In the genomic region with DNA sequence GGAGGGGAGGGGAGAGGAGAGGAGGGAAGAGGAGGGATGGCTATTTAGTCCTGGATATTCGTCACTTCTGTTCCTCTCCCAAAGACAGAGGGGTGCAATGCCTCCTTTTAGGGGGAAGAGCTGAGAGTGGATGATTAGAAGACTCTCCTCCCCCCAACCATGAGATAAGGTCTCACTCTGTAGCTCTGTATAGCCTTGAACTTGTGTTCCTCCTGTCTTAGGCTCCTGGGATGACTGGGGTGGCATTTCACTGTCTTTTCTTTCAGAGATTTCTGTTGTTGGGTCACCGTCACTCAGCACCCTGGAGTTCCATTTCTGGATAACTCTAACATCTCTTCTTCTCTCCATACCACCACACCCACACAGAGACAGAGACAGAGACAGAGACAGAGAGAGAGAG, we compare ENCODE assay signal across 9 mouse cellular contexts. TPM values are rescaled to one million over a fixed set of nuclear protein-coding genes. Genes with fewer than 3 reads are reported as not detected.
DNase-seq lines count a peak whose midpoint lies in the region; ATAC-seq lines count a peak whose summit lies in the region.
"Had no signal": no experiment of that assay in that cellular context is flagged by ENCODE, and none has a peak within 500 bp of the region (broad histone marks: within the 10 kb centered on the region; RNA-seq: fewer than 3 reads in every experiment).

No protein-coding gene starts in this region.

- DNase-seq in lung, postnatal 14 days = no peak
- DNase-seq in embryonic facial prominence, embryonic 14.5 days (ENCODE audit: low spot score) = no peak
- DNase-seq in hindbrain, embryonic 14.5 days (ENCODE audit: low spot score) = no peak
- no peak for DNase-seq in cerebellum, adult 11-12 months
- no peak for DNase-seq in right cerebral cortex, adult 2 months (ENCODE audit: low spot score in 2 of 2)
- no peak for DNase-seq in layer of hippocampus, postnatal 25 days (ENCODE audit: extremely low spot score in 1 of 2, low spot score in 1 of 2)

- peak overlapping the region; percentile 85 for H3K4me2 ChIP-seq in lung, embryonic 15.5 days
- peak overlapping the region; percentile 56 for H3K4me2 ChIP-seq in embryonic facial prominence, embryonic 14.5 days (ENCODE audit: low read depth, low read length)
- H3K4me2 ChIP-seq in hindbrain, embryonic 14.5 days (replicated peaks) = peak overlapping the region; percentile 57
- peak overlapping the region; percentile 83 for H3K4me2 ChIP-seq in neural tube, embryonic 12.5 days (replicated peaks)

- H3K9me3 ChIP-seq in lung, embryonic 15.5 days = no peaks in the 10 kb centered on the region
- no peaks in the 10 kb centered on the region for H3K9me3 ChIP-seq in embryonic facial prominence, embryonic 14.5 days (ENCODE audit: control insufficient read depth, low read length)
- H3K9me3 ChIP-seq in hindbrain, embryonic 14.5 days (ENCODE audit: control insufficient read depth, low read length) = no peaks in the 10 kb centered on the region
- no peaks in the 10 kb centered on the region for H3K9me3 ChIP-seq in neural tube, embryonic 12.5 days

- H3K36me3 ChIP-seq in lung, embryonic 15.5 days = no peaks in the 10 kb centered on the region
- peaks cover 27% of the 10 kb centered on the region; the same call in 1 of the 2 replicates for H3K36me3 ChIP-seq in embryonic facial prominence, embryonic 14.5 days (ENCODE audit: control insufficient read depth, insufficient read depth, low read length)
- H3K36me3 ChIP-seq in hindbrain, embryonic 14.5 days (replicated peaks; ENCODE audit: control insufficient read depth, insufficient read depth) = no peaks in the 10 kb centered on the region
- no peaks in the 10 kb centered on the region for H3K36me3 ChIP-seq in neural tube, embryonic 12.5 days

- peaks cover 57% of the 10 kb centered on the region for H3K4me1 ChIP-seq in lung, embryonic 15.5 days
- peaks cover 35% of the 10 kb centered on the region for H3K4me1 ChIP-seq in embryonic facial prominence, embryonic 14.5 days (ENCODE audit: control insufficient read depth, insufficient read depth, low read length)
- H3K4me1 ChIP-seq in hindbrain, embryonic 14.5 days (replicated peaks; ENCODE audit: control insufficient read depth, insufficient read depth, low read length) = no peaks in the 10 kb centered on the region; the same call in 1 of the 2 replicates
- peaks cover 17% of the 10 kb centered on the region for H3K4me1 ChIP-seq in neural tube, embryonic 12.5 days

- H3K9ac ChIP-seq in lung, embryonic 15.5 days = peak overlapping the region; percentile 80
- H3K9ac ChIP-seq in embryonic facial prominence, embryonic 14.5 days (ENCODE audit: low read depth, low read length) = peak overlapping the region; percentile 92
- H3K9ac ChIP-seq in hindbrain, embryonic 14.5 days = no peak overlapping the region
- no peak overlapping the region for H3K9ac ChIP-seq in neural tube, embryonic 12.5 days

- H3K4me3 ChIP-seq in lung, embryonic 15.5 days = peak overlapping the region; percentile 90
- peak overlapping the region; percentile 96 for H3K4me3 ChIP-seq in embryonic facial prominence, embryonic 14.5 days (ENCODE audit: low read depth, low read length)
- H3K4me3 ChIP-seq in hindbrain, embryonic 14.5 days (replicated peaks; ENCODE audit: low read length) = no peak overlapping the region
- H3K4me3 ChIP-seq in neural tube, embryonic 12.5 days = peak overlapping the region; percentile 69

- WGBS in lung, embryonic 15.5 days = 49% methylated on average over 2 of the region's 2 CpGs
- WGBS in embryonic facial prominence, embryonic 14.5 days = 32% methylated on average over 2 of the region's 2 CpGs
- WGBS in hindbrain, embryonic 14.5 days = 57% methylated on average over 2 of the region's 2 CpGs
- 37% methylated on average over 2 of the region's 2 CpGs for WGBS in neural tube, embryonic 12.5 days

- no peak for ATAC-seq in lung, embryonic 15.5 days (ENCODE audit: borderline replicate concordance, extremely low read depth, low FRiP score, low TSS enrichment)
- no peak for ATAC-seq in embryonic facial prominence, embryonic 14.5 days (ENCODE audit: low read depth)
- no peak for ATAC-seq in hindbrain, embryonic 14.5 days (ENCODE audit: low FRiP score)
- ATAC-seq in neural tube, embryonic 12.5 days (ENCODE audit: low FRiP score, low read depth) = no peak

- no peaks in the 10 kb centered on the region for H3K27me3 ChIP-seq in lung, embryonic 15.5 days
- no peaks in the 10 kb centered on the region for H3K27me3 ChIP-seq in embryonic facial prominence, embryonic 14.5 days (replicated peaks; ENCODE audit: control insufficient read depth, insufficient read depth, low read length)
- peaks cover 29% of the 10 kb centered on the region for H3K27me3 ChIP-seq in hindbrain, embryonic 14.5 days (ENCODE audit: control insufficient read depth, insufficient read depth, low read length)
- peaks cover 31% of the 10 kb centered on the region for H3K27me3 ChIP-seq in neural tube, embryonic 12.5 days (replicated peaks)

- peak overlapping the region; percentile 90; the same call in 1 of the 2 replicates for H3K27ac ChIP-seq in lung, embryonic 15.5 days
- no peak overlapping the region for H3K27ac ChIP-seq in embryonic facial prominence, embryonic 14.5 days (replicated peaks; ENCODE audit: low read depth, low read length)
- H3K27ac ChIP-seq in hindbrain, embryonic 14.5 days = no peak overlapping the region
- no peak overlapping the region for H3K27ac ChIP-seq in neural tube, embryonic 12.5 days

RNA-seq across cellular contexts. Expression of gene Oaf, which starts 1.5 kb away (rescaled TPM):
- 48.9 and 54.2 TPM in 2 replicates for polyA plus RNA-seq in lung, embryonic 15.5 days (2015; fragmentation: Nextera tagmentation; extraction: Ambion mirVana)
- polyA plus RNA-seq in embryonic facial prominence, embryonic 14.5 days (2014; fragmentation: Nextera tagmentation; extraction: Ambion mirVana) = 118 and 123 TPM in 2 replicates
- 7.9 and 9.6 TPM in 2 replicates for polyA plus RNA-seq in hindbrain, embryonic 14.5 days (2014; fragmentation: Nextera tagmentation; extraction: Ambion mirVana)
- polyA plus RNA-seq in neural tube, embryonic 12.5 days (2016; fragmentation: Nextera tagmentation; extraction: Ambion mirVana) = 37.2 and 40.0 TPM in 2 replicates
- total RNA-seq in layer of hippocampus, postnatal 25 days (2021) = 10 to 100 TPM; 21.9 TPM

RNA-seq across cellular contexts. Expression of gene Pou2f3, which starts 28.0 kb away (rescaled TPM):
- 0.08 and 0.22 TPM in 2 replicates for polyA plus RNA-seq in lung, embryonic 15.5 days (2015; fragmentation: Nextera tagmentation; extraction: Ambion mirVana)
- polyA plus RNA-seq in embryonic facial prominence, embryonic 14.5 days (2014; fragmentation: Nextera tagmentation; extraction: Ambion mirVana) = 3.8 and 4.5 TPM in 2 replicates
- polyA plus RNA-seq in hindbrain, embryonic 14.5 days (2014; fragmentation: Nextera tagmentation; extraction: Ambion mirVana) = not detected in 2 replicates
- not detected in 2 replicates for polyA plus RNA-seq in neural tube, embryonic 12.5 days (2016; fragmentation: Nextera tagmentation; extraction: Ambion mirVana)
- total RNA-seq in layer of hippocampus, postnatal 25 days (2021) = under 1 TPM; 0.12 to 0.28 TPM
- total RNA-seq: common myeloid progenitor, adult 5-6 weeks had no signal

Comparison
In these comparisons a context has a peak if more than half of its experiments do, and no peak if none do; other contexts are left out.
1. H3K9ac ChIP-seq: peak in lung, embryonic 15.5 days (single experiment) and embryonic facial prominence, embryonic 14.5 days (single experiment); none in hindbrain, embryonic 14.5 days (single experiment) and neural tube, embryonic 12.5 days (single experiment).
2. Peak in every context shown above with its lines, with median percentiles within 50 percentile points of each other: H3K4me2 ChIP-seq.